Mouse (Mus musculus): ENCODE results near the gene Fbxo11.

Gene Fbxo11

GRCm38 (mm10) chr17:88067202-88067901 lies 2.3 kb upstream of the Fbxo11 start:
- CTCF ChIA-PET: interaction anchor here (0.6 to 1.3 kb wide), 4 partner anchors 42 to 378 kb away, joined by 3 to 13 read pairs (median 4); no protein-coding TSS in a partner anchor

GRCm38 (mm10) chr17:88066799-88067198 lies 1.7 kb upstream of the Fbxo11 start:
- CTCF ChIA-PET: interaction anchor here (0.6 to 1.3 kb wide), 8 partner anchors 11 to 379 kb away, joined by 3 to 20 read pairs (median 6); no protein-coding TSS in a partner anchor

GRCm38 (mm10) chr17:88065801-88066646 lies 933 bp upstream of the Fbxo11 start:
- CTCF ChIA-PET: interaction anchor here (0.6 to 1.3 kb wide), 5 partner anchors 10 to 380 kb away, joined by 3 to 20 read pairs (median 7); no protein-coding TSS in a partner anchor

- CTCF ChIA-PET: interaction anchor here (0.6 kb wide), 3 partner anchors 22 to 1623 kb away, joined by 3 to 14 read pairs (median 4); no protein-coding TSS in a partner anchor
Observed at GRCm38 (mm10) chr17:88064347-88065030, 602 bp downstream of the Fbxo11 start.

GRCm38 (mm10) chr17:88063980-88064346 lies 1.1 kb downstream of the Fbxo11 start:
- CTCF ChIA-PET: interaction anchor here (0.6 kb wide), 2 partner anchors 21 to 1622 kb away, joined by 3 to 14 read pairs; no protein-coding TSS in a partner anchor

- CTCF ChIA-PET: no interaction called here
Observed at GRCm38 (mm10) chr17:88062860-88063580, 2.1 kb downstream of the Fbxo11 start.

- CTCF ChIA-PET: no interaction called here
Observed at GRCm38 (mm10) chr17:88061942-88062341, 3.1 kb downstream of the Fbxo11 start.

GRCm38 (mm10) chr17:88058280-88058679 lies 6.8 kb downstream of the Fbxo11 start:
- CTCF ChIA-PET: no interaction called here

GRCm38 (mm10) chr17:88057846-88058245 lies 7.2 kb downstream of the Fbxo11 start:
- CTCF ChIA-PET: no interaction called here

- CTCF ChIA-PET: no interaction called here
Observed at GRCm38 (mm10) chr17:88051679-88052078, 13.4 kb downstream of the Fbxo11 start.

GRCm38 (mm10) chr17:88050892-88051291 lies 14.2 kb downstream of the Fbxo11 start:
- CTCF ChIA-PET: no interaction called here

- CTCF ChIA-PET: interaction anchor here (0.5 kb wide), 1 partner anchor 73 kb away, joined by 3 read pairs; no protein-coding TSS in a partner anchor
Observed at GRCm38 (mm10) chr17:88050318-88050717, 14.8 kb downstream of the Fbxo11 start.

- CTCF ChIA-PET: interaction anchor here (0.5 to 0.9 kb wide), 3 partner anchors 12 to 70 kb away, joined by 3 to 14 read pairs (median 4); no protein-coding TSS in a partner anchor
Observed at GRCm38 (mm10) chr17:88042099-88043086, 22.7 kb downstream of the Fbxo11 start.

- CTCF ChIA-PET: interaction anchor here (0.7 kb wide), 1 partner anchor 34 kb away, joined by 3 read pairs; no protein-coding TSS in a partner anchor
Observed at GRCm38 (mm10) chr17:88040810-88041209, 24.3 kb downstream of the Fbxo11 start.

GRCm38 (mm10) chr17:88034418-88034817 lies 30.7 kb downstream of the Fbxo11 start:
- CTCF ChIA-PET: interaction anchor here (0.7 kb wide), 1 partner anchor 234 kb away, joined by 3 read pairs; no protein-coding TSS in a partner anchor

GRCm38 (mm10) chr17:88031755-88032154 lies 33.3 kb downstream of the Fbxo11 start:
- CTCF ChIA-PET: no interaction called here

- CTCF ChIA-PET: interaction anchor here (0.6 to 0.7 kb wide), 2 partner anchors 205 to 748 kb away, joined by 3 to 17 read pairs; no protein-coding TSS in a partner anchor
Observed at GRCm38 (mm10) chr17:88029194-88029970, 35.7 kb downstream of the Fbxo11 start.

GRCm38 (mm10) chr17:88025227-88025626 lies 39.9 kb downstream of the Fbxo11 start:
- CTCF ChIA-PET: interaction anchor here (0.7 to 1.0 kb wide), 3 partner anchors 13 to 53 kb away, joined by 4 to 5 read pairs (median 4); no protein-coding TSS in a partner anchor

- CTCF ChIA-PET: interaction anchor here (0.6 kb wide), 1 partner anchor 422 kb away, joined by 8 read pairs; no protein-coding TSS in a partner anchor
Observed at GRCm38 (mm10) chr17:88023924-88024323, 41.2 kb downstream of the Fbxo11 start.

Data from spleen, embryonic (tissue).